Mouse (Mus musculus) brain, embryonic 18.5 days (tissue): ENCODE data around the gene Gnao1.
A peak's percentile ranks its signal among the peaks of the same experiment; 100 is the strongest.

Experiments
- DNase-seq: peaks from one replicate; pipeline ENCODE4 v3.0.0-alpha.2; 2012; ENCODE audit warnings: low read depth, low spot score

The Gnao1 gene

GRCm38 (mm10) chr8:93893556-93893955 is 83.8 kb downstream of the Gnao1 start:
- no peak for DNase-seq

- DNase-seq, result no peak
Observed at GRCm38 (mm10) chr8:93896841-93897551, 87.2 kb downstream of the Gnao1 start.

- no peak for DNase-seq
Observed at GRCm38 (mm10) chr8:93898570-93898969, 88.8 kb downstream of the Gnao1 start.

GRCm38 (mm10) chr8:93902040-93902439 is 92.3 kb downstream of the Gnao1 start:
- no peak for DNase-seq

- DNase-seq, result no peak
Observed at GRCm38 (mm10) chr8:93906961-93907360, 97.2 kb downstream of the Gnao1 start.

GRCm38 (mm10) chr8:93907987-93908441 is 98.2 kb downstream of the Gnao1 start:
- DNase-seq, result no peak

GRCm38 (mm10) chr8:93908546-93908945 is 98.8 kb downstream of the Gnao1 start:
- DNase-seq, result no peak

- no peak for DNase-seq
Observed at GRCm38 (mm10) chr8:93911715-93912555, 102.2 kb downstream of the Gnao1 start.

GRCm38 (mm10) chr8:93917859-93918421 is 108.2 kb downstream of the Gnao1 start:
- DNase-seq, result peak; percentile 84

GRCm38 (mm10) chr8:93918580-93918979 is 108.8 kb downstream of the Gnao1 start:
- no peak for DNase-seq

- no peak for DNase-seq
Observed at GRCm38 (mm10) chr8:93919422-93919821, 109.7 kb downstream of the Gnao1 start.

- DNase-seq, result no peak
Observed at GRCm38 (mm10) chr8:93919916-93920589, 110.3 kb downstream of the Gnao1 start.

- DNase-seq, result no peak
Observed at GRCm38 (mm10) chr8:93920590-93920948, 110.8 kb downstream of the Gnao1 start.

GRCm38 (mm10) chr8:93923897-93924334 is 114.2 kb downstream of the Gnao1 start:
- DNase-seq, result no peak

- no peak for DNase-seq
Observed at GRCm38 (mm10) chr8:93925513-93925912, 115.7 kb downstream of the Gnao1 start.

GRCm38 (mm10) chr8:93929233-93929632 is 119.5 kb downstream of the Gnao1 start:
- DNase-seq, result no peak

GRCm38 (mm10) chr8:93931336-93931735 is 121.6 kb downstream of the Gnao1 start:
- DNase-seq, result no peak

GRCm38 (mm10) chr8:93932873-93933272 is 123.1 kb downstream of the Gnao1 start:
- DNase-seq, result no peak

GRCm38 (mm10) chr8:93933288-93933687 is 123.5 kb downstream of the Gnao1 start:
- no peak for DNase-seq

- no peak for DNase-seq
Observed at GRCm38 (mm10) chr8:93938193-93938592, 128.4 kb downstream of the Gnao1 start.

GRCm38 (mm10) chr8:93940542-93941423 is 131.0 kb downstream of the Gnao1 start:
- DNase-seq, result no peak
